Mouse (Mus musculus): ENCODE measurements around the gene Kif23. TPM values are rescaled to one million over a fixed set of nuclear protein-coding genes. Genes with fewer than 3 reads are reported as not detected.

The Kif23 gene
- polyA plus RNA-seq, 1 experiment from 2014 or later: 122 TPM

- no peak overlapping the region for H3K4me3 ChIP-seq (ENCODE audit: low read length)
- H3K27me3 ChIP-seq (ENCODE audit: insufficient read depth, low read length): no peaks in the 10 kb centered on the region
- H3K4me2 ChIP-seq (replicated peaks; ENCODE audit: low read depth, low read length): no peak overlapping the region
- no peaks in the 10 kb centered on the region for H3K36me3 ChIP-seq (ENCODE audit: insufficient read depth, low read length)
- ATAC-seq (ENCODE audit: low FRiP score, low TSS enrichment): no peak
- no peak overlapping the region for H3K9ac ChIP-seq (replicated peaks; ENCODE audit: low read length)
- 54% methylated on average over 9 of the region's 9 CpGs for WGBS
- no peak overlapping the region for H3K27ac ChIP-seq (ENCODE audit: low read length)
- no peaks in the 10 kb centered on the region for H3K9me3 ChIP-seq (ENCODE audit: low read length)
- no peaks in the 10 kb centered on the region for H3K4me1 ChIP-seq (ENCODE audit: insufficient read depth, low read length)
These were observed 25.5 kb upstream of the Kif23 start for GRCm38 (mm10) chr9:61972031-61972430.

GRCm38 (mm10) chr9:61971045-61971444 lies 24.5 kb upstream of the Kif23 start:
- Histone ChIP-seq H3K4me3 (ENCODE audit: low read length) (no peak overlapping the region), H3K9me3 (ENCODE audit: low read length) (no peaks in the 10 kb centered on the region), H3K9ac (replicated peaks; ENCODE audit: low read length) (no peak overlapping the region), H3K36me3 (ENCODE audit: insufficient read depth, low read length) (no peaks in the 10 kb centered on the region), H3K27ac (ENCODE audit: low read length) (no peak overlapping the region), H3K27me3 (ENCODE audit: insufficient read depth, low read length) (no peaks in the 10 kb centered on the region), H3K4me1 (ENCODE audit: insufficient read depth, low read length) (no peaks in the 10 kb centered on the region), H3K4me2 (replicated peaks; ENCODE audit: low read depth, low read length) (no peak overlapping the region)
- 61% methylated on average over 3 of the region's 3 CpGs for WGBS
- no peak for ATAC-seq (ENCODE audit: low FRiP score, low TSS enrichment)

- Histone ChIP-seq H3K4me2 (replicated peaks; ENCODE audit: low read depth, low read length) (no peak overlapping the region), H3K27ac (ENCODE audit: low read length) (no peak overlapping the region)
These were observed 20.8 kb upstream of the Kif23 start for GRCm38 (mm10) chr9:61967357-61967756.

GRCm38 (mm10) chr9:61965987-61966386 lies 19.4 kb upstream of the Kif23 start:
- no peaks in the 10 kb centered on the region for H3K36me3 ChIP-seq (ENCODE audit: insufficient read depth, low read length)
- H3K4me1 ChIP-seq (ENCODE audit: insufficient read depth, low read length): 0 out of 2 replicates have a peak, but pooled peaks cover 6% of the 10 kb centered on the region
- no peaks in the 10 kb centered on the region for H3K27me3 ChIP-seq (ENCODE audit: insufficient read depth, low read length)
- H3K9me3 ChIP-seq (ENCODE audit: low read length): no peaks in the 10 kb centered on the region
- no peak for ATAC-seq (ENCODE audit: low FRiP score, low TSS enrichment)
- 92% methylated on average over 7 of the region's 7 CpGs for WGBS
- no peak overlapping the region for H3K9ac ChIP-seq (replicated peaks; ENCODE audit: low read length)
- no peak overlapping the region for H3K4me2 ChIP-seq (replicated peaks; ENCODE audit: low read depth, low read length)
- no peak overlapping the region for H3K4me3 ChIP-seq (ENCODE audit: low read length)
- no peak overlapping the region for H3K27ac ChIP-seq (ENCODE audit: low read length)

More at GRCm38 (mm10) chr9:61967357-61967756, 20.8 kb upstream of the Kif23 start:
- Histone ChIP-seq H3K4me3 (ENCODE audit: low read length) (no peak overlapping the region), H3K9me3 (ENCODE audit: low read length) (no peaks in the 10 kb centered on the region), H3K27me3 (ENCODE audit: insufficient read depth, low read length) (no peaks in the 10 kb centered on the region), H3K36me3 (ENCODE audit: insufficient read depth, low read length) (no peaks in the 10 kb centered on the region), H3K9ac (replicated peaks; ENCODE audit: low read length) (no peak overlapping the region), H3K4me1 (ENCODE audit: insufficient read depth, low read length) (0 out of 2 replicates have a peak, but pooled peaks cover 6% of the 10 kb centered on the region)
- 49% methylated on average over 10 of the region's 10 CpGs for WGBS
- ATAC-seq (ENCODE audit: low FRiP score, low TSS enrichment): peak; percentile 46; the same call in 1 of the 2 replicates

GRCm38 (mm10) chr9:61965411-61965930 lies 18.9 kb upstream of the Kif23 start:
- Histone ChIP-seq H3K9me3 (ENCODE audit: low read length) (no peaks in the 10 kb centered on the region), H3K9ac (replicated peaks; ENCODE audit: low read length) (no peak overlapping the region), H3K4me2 (replicated peaks; ENCODE audit: low read depth, low read length) (no peak overlapping the region), H3K27ac (ENCODE audit: low read length) (0 out of 2 replicates have a peak overlapping the region, but pooled peaks have one; percentile 29), H3K4me3 (ENCODE audit: low read length) (no peak overlapping the region), H3K4me1 (ENCODE audit: insufficient read depth, low read length) (peaks cover 10% of the 10 kb centered on the region), H3K27me3 (ENCODE audit: insufficient read depth, low read length) (no peaks in the 10 kb centered on the region), H3K36me3 (ENCODE audit: insufficient read depth, low read length) (no peaks in the 10 kb centered on the region)
- WGBS: 35% methylated on average over 4 of the region's 4 CpGs
- peak; percentile 55; the same call in 1 of the 2 replicates for ATAC-seq (ENCODE audit: low FRiP score, low TSS enrichment)

- no peak; the same call in 1 of the 2 replicates for ATAC-seq (ENCODE audit: low FRiP score, low TSS enrichment)
These were observed 16.8 kb upstream of the Kif23 start for GRCm38 (mm10) chr9:61963356-61963755.

GRCm38 (mm10) chr9:61961181-61961580 lies 14.6 kb upstream of the Kif23 start:
- no peak overlapping the region for H3K4me3 ChIP-seq (ENCODE audit: low read length)
- H3K9me3 ChIP-seq (ENCODE audit: low read length): no peaks in the 10 kb centered on the region
- no peak for ATAC-seq (ENCODE audit: low FRiP score, low TSS enrichment)
- H3K27me3 ChIP-seq (ENCODE audit: insufficient read depth, low read length): no peaks in the 10 kb centered on the region
- H3K27ac ChIP-seq (ENCODE audit: low read length): no peak overlapping the region
- no peaks in the 10 kb centered on the region for H3K36me3 ChIP-seq (ENCODE audit: insufficient read depth, low read length)
- no peak overlapping the region for H3K4me2 ChIP-seq (replicated peaks; ENCODE audit: low read depth, low read length)
- peaks cover 13% of the 10 kb centered on the region for H3K4me1 ChIP-seq (ENCODE audit: insufficient read depth, low read length)
- no peak overlapping the region for H3K9ac ChIP-seq (replicated peaks; ENCODE audit: low read length)
- WGBS: 88% methylated on average over 4 of the region's 4 CpGs

More at GRCm38 (mm10) chr9:61963356-61963755, 16.8 kb upstream of the Kif23 start:
- H3K36me3 ChIP-seq (ENCODE audit: insufficient read depth, low read length): no peaks in the 10 kb centered on the region
- H3K4me1 ChIP-seq (ENCODE audit: insufficient read depth, low read length): peaks cover 13% of the 10 kb centered on the region
- H3K9me3 ChIP-seq (ENCODE audit: low read length): no peaks in the 10 kb centered on the region
- H3K9ac ChIP-seq (replicated peaks; ENCODE audit: low read length): no peak overlapping the region
- H3K27ac ChIP-seq (ENCODE audit: low read length): no peak overlapping the region
- no peak overlapping the region for H3K4me2 ChIP-seq (replicated peaks; ENCODE audit: low read depth, low read length)
- no peaks in the 10 kb centered on the region for H3K27me3 ChIP-seq (ENCODE audit: insufficient read depth, low read length)
- WGBS: 69% methylated on average over 6 of the region's 6 CpGs
- no peak overlapping the region for H3K4me3 ChIP-seq (ENCODE audit: low read length)

GRCm38 (mm10) chr9:61960753-61961152 lies 14.2 kb upstream of the Kif23 start:
- WGBS: 32% methylated on average over 5 of the region's 5 CpGs
- Histone ChIP-seq H3K4me2 (replicated peaks; ENCODE audit: low read depth, low read length) (no peak overlapping the region), H3K27me3 (ENCODE audit: insufficient read depth, low read length) (no peaks in the 10 kb centered on the region), H3K36me3 (ENCODE audit: insufficient read depth, low read length) (no peaks in the 10 kb centered on the region), H3K27ac (ENCODE audit: low read length) (0 out of 2 replicates have a peak overlapping the region, but pooled peaks have one; percentile 55), H3K9me3 (ENCODE audit: low read length) (no peaks in the 10 kb centered on the region), H3K4me3 (ENCODE audit: low read length) (no peak overlapping the region), H3K4me1 (ENCODE audit: insufficient read depth, low read length) (peaks cover 13% of the 10 kb centered on the region), H3K9ac (replicated peaks; ENCODE audit: low read length) (0 out of 2 replicates have a peak overlapping the region, but pooled peaks have one; percentile 6)
- no peak; the same call in 1 of the 2 replicates for ATAC-seq (ENCODE audit: low FRiP score, low TSS enrichment)

- H3K9ac ChIP-seq (replicated peaks; ENCODE audit: low read length): no peak overlapping the region
- H3K36me3 ChIP-seq (ENCODE audit: insufficient read depth, low read length): no peaks in the 10 kb centered on the region
- no peaks in the 10 kb centered on the region for H3K27me3 ChIP-seq (ENCODE audit: insufficient read depth, low read length)
- 0 out of 2 replicates have a peak, but pooled peaks have one; percentile 42 for ATAC-seq (ENCODE audit: low FRiP score, low TSS enrichment)
- peak overlapping the region; percentile 55 for H3K27ac ChIP-seq (ENCODE audit: low read length)
- H3K9me3 ChIP-seq (ENCODE audit: low read length): no peaks in the 10 kb centered on the region
- peaks cover 10% of the 10 kb centered on the region for H3K4me1 ChIP-seq (ENCODE audit: insufficient read depth, low read length)
- no peak overlapping the region for H3K4me2 ChIP-seq (replicated peaks; ENCODE audit: low read depth, low read length)
- WGBS: 75% methylated on average over 1 of the region's 1 CpGs
- H3K4me3 ChIP-seq (ENCODE audit: low read length): no peak overlapping the region
These were observed 13.5 kb upstream of the Kif23 start for GRCm38 (mm10) chr9:61959921-61960569.

- Histone ChIP-seq H3K4me3 (ENCODE audit: low read length) (no peak overlapping the region), H3K27ac (ENCODE audit: low read length) (no peak overlapping the region), H3K9ac (replicated peaks; ENCODE audit: low read length) (no peak overlapping the region), H3K9me3 (ENCODE audit: low read length) (no peaks in the 10 kb centered on the region), H3K4me2 (replicated peaks; ENCODE audit: low read depth, low read length) (no peak overlapping the region), H3K27me3 (ENCODE audit: insufficient read depth, low read length) (no peaks in the 10 kb centered on the region), H3K4me1 (ENCODE audit: insufficient read depth, low read length) (no peaks in the 10 kb centered on the region; the same call in 1 of the 2 replicates), H3K36me3 (ENCODE audit: insufficient read depth, low read length) (no peaks in the 10 kb centered on the region)
- ATAC-seq (ENCODE audit: low FRiP score, low TSS enrichment): no peak
These were observed 8.1 kb upstream of the Kif23 start for GRCm38 (mm10) chr9:61954707-61955106.
